Mouse (Mus musculus) layer of hippocampus, adult 9-11 months (tissue): Measurements from ENCODE around the gene Cdrt4.
A peak's percentile ranks its signal among the peaks of the same experiment; 100 is the strongest.

Experiments used
- DNase-seq: peaks from one replicate; pipeline ENCODE4 v3.0.0; 2022

Gene Cdrt4

DNA sequence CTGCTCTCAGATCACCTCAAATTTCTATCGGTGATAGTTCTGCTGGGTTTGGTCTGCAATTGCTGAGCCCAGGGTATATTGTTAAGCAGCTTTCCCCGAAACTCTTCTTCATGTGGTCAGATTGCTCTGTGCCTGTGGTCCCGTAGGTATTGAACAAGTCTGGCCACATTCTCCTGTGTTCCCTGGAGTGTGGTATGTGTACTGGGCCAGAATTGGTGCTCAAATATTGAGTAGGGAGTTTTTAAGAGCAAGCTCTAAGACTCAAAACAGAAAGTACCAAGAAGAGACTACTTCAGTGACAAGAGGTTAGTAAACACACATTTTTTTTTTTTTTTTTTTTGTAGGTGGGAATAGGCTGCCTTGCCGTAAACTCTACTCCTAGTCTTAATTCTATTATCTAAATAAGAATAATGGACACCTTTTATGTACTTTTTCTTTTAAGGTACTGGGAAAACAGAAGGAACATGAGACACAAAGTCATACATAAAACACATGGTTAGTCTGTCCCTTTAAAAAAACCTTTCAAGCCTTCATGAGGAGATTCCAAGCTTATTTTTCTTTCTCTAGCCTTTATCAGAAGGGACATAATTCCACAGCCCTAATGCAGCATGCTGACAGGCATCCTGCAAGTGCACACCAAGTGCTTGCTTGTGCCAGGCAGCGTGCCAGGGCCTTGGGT is 46.2 kb downstream of the Cdrt4 start:
- no peak for DNase-seq

- DNase-seq = peak; percentile 71
Measured at GRCm38 (mm10) chr11:62997718-62998281, 46.8 kb downstream of the Cdrt4 start.

DNA sequence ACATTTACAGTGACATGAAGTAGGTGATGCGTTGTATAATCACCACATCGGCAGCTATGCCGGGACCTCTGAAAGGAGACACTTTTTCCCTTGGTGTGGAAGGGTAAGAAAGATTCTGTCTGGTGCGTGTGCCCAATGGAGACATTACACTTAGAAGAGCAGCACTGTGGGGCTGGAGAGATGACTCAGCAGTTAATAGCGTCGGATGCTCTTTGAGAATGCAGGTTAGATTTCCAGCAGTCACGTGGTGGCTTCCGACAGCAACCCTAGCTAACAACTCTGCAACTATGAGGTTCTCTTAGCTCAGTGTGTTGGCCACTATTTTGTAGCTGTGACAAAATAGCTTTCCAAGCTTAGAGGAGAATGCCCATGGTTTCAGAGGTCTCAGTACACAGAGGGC is 49.1 kb downstream of the Cdrt4 start:
- no peak for DNase-seq

DNA sequence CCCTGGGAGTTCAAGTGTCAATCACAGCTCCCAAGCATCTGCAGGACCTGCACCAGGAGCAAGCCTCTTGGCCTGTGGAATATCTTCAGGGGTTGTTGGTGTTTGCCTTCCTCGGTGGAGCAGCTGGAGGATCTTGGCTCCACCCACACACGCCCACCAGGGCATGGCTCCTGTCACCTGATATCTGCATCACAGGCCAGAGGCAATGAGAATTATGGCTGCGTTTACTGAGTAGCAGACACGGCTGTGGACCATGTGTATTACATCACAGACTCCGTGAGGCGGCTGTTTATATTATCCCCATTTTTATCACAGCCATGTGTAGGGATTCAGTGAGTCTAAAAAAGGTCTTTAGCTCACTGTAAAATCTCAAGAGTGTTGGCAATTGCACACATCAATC is 53.6 kb downstream of the Cdrt4 start:
- DNase-seq = no peak

DNA sequence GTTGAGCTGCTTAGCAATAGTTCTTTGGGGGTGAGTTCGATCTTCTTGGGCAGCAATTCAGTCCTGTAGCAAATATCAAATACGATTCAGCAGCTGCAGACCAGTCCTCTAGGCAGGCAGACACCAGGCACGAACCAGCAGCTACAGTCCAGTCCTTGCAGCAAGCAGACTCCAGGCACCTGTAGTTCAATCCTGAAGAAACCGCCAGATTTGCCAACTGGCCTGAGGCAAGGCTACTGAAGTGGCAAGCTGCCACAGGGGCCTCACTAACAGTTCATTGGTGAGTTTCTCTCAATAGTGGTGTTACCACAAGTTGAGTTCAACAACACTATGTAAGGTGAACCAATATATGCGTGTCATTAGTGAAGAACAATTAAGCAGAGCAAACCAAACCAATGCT is 56.4 kb downstream of the Cdrt4 start:
- DNase-seq = no peak

GRCm38 (mm10) chr11:63008004-63008403 is 57.0 kb downstream of the Cdrt4 start:
- no peak for DNase-seq

GRCm38 (mm10) chr11:63009761-63010160 is 58.8 kb downstream of the Cdrt4 start:
- DNase-seq = no peak

DNA sequence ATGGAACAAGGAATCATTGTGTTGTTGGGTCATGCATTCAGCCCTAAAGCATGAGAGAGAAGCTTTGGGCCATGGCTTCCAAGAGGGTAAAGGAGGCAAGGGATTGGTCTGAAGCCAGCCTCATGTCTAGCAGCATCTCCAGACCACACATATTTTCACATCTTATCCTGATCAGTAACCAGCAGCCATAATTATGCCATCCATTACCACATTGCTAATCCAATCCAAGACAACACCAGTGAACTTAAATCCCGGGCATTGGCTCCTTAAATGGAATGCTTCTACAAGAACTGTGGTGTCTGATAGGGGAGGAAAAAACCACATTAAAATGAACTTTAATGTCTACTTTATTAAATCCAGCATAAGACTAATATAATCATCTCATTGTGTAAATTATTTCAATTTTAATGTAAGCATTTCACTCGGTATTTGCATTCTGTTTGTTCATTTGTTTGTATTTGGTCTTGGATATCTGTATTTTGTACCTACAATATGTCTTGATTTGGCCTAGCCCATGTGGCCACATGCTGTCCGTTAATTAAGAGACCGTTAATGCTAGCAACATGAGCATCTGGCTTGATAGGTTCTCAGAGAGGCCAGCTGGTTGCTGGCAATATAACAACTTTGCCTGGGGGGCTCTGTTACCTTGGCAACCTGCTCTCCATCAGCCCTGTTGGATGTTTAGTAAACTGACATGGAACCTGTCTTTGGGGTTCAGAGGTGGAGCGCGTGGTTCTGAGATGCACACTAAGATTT is 66.5 kb downstream of the Cdrt4 start:
- DNase-seq = no peak

DNA sequence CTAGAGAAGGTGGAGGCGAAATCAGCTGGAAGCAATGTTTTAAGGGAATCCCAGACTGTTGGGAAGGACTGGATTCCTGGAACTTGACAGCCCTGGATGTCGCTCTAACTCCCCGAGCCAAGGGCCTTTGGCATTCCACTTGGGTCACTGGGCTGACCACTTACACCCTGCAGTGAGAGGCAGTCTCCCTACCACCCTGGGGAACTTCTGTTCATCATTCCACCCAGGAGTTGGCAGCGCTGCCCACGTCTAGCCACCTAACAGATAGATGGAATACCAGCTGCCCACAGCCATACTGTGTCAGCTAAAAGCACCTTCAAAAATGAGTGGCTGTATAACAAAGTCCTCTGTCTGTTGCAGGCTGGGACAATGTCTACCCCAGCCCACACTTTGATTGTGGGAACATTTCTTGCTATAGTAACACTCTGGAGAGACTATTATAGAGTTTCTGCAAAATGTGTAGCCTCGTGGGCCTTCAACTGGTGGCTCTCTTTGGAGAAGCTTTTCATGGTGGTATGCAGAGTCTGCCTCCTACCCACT is 67.2 kb downstream of the Cdrt4 start:
- DNase-seq = no peak

- peak; percentile 73 for DNase-seq
Measured at GRCm38 (mm10) chr11:63020633-63021032, 69.6 kb downstream of the Cdrt4 start.

DNA sequence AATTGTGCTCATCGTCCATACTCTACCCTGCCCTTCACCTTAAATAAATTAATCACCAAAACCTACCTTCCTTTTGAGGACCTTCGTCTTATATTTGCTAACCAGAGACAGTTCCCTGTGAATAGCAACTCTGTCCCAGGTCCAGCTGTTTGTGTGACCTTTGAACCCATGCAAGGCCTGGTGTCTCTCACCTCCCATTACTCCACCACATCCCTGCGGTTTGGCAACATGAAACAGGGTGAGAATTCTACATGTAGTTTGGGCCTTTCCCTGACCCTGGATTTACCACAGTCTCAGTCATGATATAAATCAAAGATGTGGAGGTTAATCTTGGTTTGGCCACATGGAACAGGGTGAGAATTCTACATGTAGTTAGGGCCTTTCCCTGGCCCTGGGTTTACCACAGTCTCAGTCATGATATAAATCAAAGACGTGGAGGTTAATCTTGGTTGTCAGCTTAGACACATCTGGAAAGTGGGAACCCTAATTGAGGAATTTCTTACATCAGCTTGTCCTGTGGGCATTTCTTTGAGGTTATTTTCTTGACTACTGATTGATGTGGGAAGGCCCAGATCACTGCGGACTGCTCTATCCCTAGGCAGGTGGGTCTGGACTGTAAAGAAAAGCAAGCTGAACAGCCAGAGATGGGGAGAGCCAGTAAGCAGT is 70.3 kb downstream of the Cdrt4 start:
- DNase-seq = no peak

DNA sequence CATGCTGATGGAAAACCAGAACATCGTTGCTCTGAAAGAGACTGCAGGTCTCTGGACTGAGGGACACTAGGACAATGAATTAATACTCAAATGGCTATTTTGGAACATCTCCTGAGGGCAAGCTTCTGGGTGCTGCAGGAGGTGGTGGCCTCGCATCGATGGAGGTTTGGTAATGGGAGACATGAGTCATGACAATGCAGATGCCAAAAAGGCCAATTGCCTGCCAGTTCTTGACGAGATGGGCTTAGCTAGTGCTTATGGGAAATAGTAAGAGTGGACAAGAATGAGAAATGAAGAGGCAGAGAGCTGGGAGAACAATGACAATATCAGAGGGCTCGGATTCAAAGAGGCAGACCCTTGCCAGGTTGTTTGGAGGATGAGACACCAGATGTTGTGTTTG is 72.5 kb downstream of the Cdrt4 start:
- DNase-seq = no peak

DNA sequence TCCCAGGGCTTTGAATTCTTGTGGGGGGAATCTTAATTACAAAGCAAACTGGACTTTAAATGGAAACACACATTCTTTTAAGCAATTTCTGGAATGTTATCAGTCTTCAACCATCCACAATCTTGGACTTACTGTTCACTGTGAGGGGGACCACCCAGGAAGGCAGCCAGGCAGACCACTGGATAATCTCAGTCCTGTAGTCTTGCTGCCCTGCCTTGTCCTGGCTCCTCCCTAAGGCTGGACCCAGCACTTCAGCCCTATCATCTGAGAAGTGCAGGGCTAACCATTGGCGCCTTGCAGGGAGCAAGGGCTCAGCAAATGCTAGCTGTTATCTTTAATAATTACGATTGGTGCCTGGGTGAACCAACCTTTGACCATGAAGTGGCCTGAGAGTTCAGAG is 73.1 kb downstream of the Cdrt4 start:
- no peak for DNase-seq

DNA sequence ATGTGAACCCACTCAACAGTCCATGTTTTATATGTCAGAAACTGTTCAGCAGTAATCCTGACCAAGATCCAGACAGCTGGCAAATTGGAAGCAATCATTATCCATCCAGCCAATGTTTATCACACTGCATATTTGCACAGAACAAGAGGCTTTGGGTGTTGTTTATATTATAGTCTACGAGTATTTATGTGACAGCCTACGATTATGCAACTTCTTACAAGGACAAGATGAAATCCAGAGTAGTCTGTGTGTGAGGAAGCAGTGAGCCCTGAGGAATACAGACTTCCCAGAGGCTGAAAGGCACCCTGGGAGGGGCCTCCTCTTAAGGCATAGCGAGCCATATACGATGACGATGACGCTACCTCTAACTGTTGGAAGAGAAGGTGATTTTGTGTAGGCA is 74.5 kb downstream of the Cdrt4 start:
- DNase-seq = peak; percentile 65

- peak; percentile 64 for DNase-seq
Measured at GRCm38 (mm10) chr11:63026651-63027141, 75.7 kb downstream of the Cdrt4 start.

DNA sequence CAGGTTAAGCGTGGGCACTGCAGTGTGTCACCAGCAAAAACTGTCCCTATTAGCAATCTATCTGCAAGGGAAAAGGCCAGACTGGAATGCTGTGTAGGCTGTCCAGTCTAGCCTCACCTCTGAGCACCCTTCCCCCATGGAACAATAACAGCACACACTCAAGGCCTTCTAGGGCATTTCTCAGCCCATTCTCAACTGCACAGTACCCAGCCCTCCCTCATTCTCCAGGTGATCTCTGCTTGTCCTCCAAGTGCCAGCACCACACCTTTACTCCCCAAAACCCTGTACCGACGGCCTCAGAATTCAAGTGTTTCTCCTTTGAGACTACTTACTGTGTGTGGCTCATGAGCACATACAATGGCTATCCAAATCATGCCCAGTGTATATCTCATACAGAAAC is 77.1 kb downstream of the Cdrt4 start:
- no peak for DNase-seq

DNA sequence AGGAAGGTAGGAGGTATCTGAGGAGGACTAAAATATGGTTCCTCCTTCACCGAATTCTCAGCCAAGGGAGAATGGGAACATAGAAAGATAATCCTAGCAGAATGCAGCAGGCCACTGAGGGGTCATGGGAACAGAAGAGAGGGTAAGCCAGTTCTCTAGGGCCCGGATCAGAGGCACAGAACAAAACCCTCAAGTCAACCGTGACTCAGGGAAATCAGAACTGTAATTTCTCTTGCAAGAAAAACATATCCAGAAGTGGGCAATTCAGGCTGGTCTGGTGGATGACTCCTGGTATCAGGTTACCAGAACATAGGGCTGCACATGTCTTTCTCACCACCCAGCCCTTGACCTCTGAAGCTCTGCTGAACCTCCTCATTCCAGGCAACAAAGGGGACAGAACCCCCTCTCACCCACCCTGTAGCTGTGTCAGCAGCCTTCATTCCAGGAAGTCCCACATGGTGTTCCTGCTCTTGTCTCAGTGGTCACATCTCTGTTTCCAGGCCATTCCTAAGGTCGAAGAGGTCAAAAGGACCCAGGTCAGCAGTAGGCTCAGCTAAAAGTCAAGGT is 78.2 kb downstream of the Cdrt4 start:
- no peak for DNase-seq

DNA sequence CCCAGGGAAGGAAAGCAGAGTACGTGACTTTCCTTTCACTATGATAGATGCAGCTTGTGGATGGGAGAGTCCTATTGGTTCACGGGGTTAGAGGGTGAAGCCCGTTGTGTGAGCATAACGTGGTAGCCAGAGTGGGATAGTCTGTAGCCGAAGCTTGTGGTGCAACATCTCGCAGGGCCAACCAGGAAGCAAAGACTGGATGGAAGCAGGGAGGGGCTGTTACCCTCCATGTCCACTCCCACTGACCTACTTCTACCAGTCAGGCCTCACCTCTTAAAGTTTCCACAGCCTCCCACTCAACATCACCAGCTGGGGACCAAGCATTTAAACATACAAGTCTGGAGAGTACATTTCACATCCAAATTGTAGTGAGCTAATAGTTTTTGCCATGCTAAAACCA is 78.7 kb downstream of the Cdrt4 start:
- DNase-seq = no peak

DNA sequence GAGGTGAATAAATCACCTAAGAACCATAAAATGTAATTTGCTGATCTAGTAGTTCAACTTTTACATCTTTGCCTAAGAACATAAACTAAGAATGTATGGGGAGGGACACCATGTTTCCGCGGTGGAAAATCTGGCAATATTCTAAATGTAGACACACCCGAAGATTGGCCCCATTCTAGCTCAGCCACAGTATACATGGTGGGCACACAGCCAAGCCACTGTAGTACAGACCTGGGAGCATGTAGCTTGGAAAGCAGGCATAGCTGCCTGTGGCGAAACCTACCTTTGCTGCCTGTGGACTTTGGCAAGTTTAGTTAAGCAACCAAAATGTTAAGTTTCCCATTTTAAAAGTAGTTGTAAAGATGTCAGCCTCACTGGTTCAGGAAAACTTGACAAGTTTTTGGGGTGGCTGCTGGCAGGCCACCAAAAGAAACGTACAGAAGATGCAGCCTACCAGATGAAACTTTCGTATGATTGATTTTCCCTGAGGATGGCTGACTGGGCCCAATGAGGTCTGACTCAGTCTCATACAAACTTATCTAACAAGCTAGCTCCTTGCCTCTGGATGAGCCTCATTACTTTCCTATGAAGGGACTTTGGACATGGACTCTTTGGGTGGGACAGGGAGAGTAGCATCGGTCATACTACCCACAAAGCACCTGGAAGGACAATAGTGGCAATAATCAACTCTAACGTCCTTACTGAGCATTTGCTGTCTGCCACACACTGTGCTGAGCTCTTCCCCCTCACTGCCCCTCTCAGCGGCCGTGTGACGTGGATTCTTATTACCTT is 84.6 kb downstream of the Cdrt4 start:
- DNase-seq = no peak

- DNase-seq = peak; percentile 47
Measured at GRCm38 (mm10) chr11:63040002-63040661, 89.1 kb downstream of the Cdrt4 start.
